Mouse (Mus musculus) hindbrain, embryonic 10.5 days (tissue): Measurements from ENCODE around the gene Cdc5l. TPM values are rescaled to one million over a fixed set of nuclear protein-coding genes. Genes with fewer than 3 reads are reported as not detected.

Experiments
- DNase-seq: peaks from one replicate; pipeline ENCODE4 v3.0.0-alpha.2; 2017; ENCODE audit warnings: low spot score
- H3K27ac ChIP-seq: fragments of 300-500 bp; sonication (generic); 2 replicates; pipeline ENCODE4 v1.5.1; 2016; ENCODE audit warnings: mild to moderate bottlenecking, moderate library complexity
- H3K27me3 ChIP-seq: fragments of 300-500 bp; sonication (generic); 2 replicates; pipeline ENCODE4 v1.6.1; 2016; ENCODE audit warnings: mild to moderate bottlenecking; ENCODE audit not compliant: poor library complexity, insufficient read depth, severe bottlenecking
- H3K36me3 ChIP-seq: fragments of 300-500 bp; sonication (generic); 2 replicates; pipeline ENCODE4 v1.6.1; 2016; ENCODE audit warnings: mild to moderate bottlenecking, moderate library complexity
- H3K4me1 ChIP-seq: fragments of 300-500 bp; sonication (generic); replicated peaks from 2 replicates; pipeline ENCODE4 v1.6.1; 2016; ENCODE audit warnings: mild to moderate bottlenecking
- H3K4me3 ChIP-seq: fragments of 300-500 bp; sonication (generic); 2 replicates; pipeline ENCODE4 v1.5.1; 2016; ENCODE audit warnings: mild to moderate bottlenecking, moderate library complexity
- H3K9me3 ChIP-seq: fragments of 300-500 bp; sonication (generic); 2 replicates; pipeline ENCODE4 v1.6.1; 2016; ENCODE audit warnings: mild to moderate bottlenecking, moderate library complexity
- WGBS: fragments of 180-500 bp; shearing (Covaris S2); methylation state at CpG from one replicate; pipeline ENCODE4 v1.1.7; 2016; 5-methylcytosine and 5-hydroxymethylcytosine counted together
- polyA plus RNA-seq: library from polyadenylated mRNA; unstranded; fragments of >200 nt; fragmentation: Nextera tagmentation; extraction: Ambion mirVana; gene quantifications from 2 replicates; pipeline ENCODE4 v1.2.1, GENCODE M21; 2016

The Cdc5l gene
- 54.8 and 65.1 TPM in 2 replicates for polyA plus RNA-seq

- WGBS = under 1% methylated on average over 73 of the region's 73 CpGs
- peak within 1 kb of the TSS; percentile 94 for H3K27ac ChIP-seq
- H3K36me3 ChIP-seq = peaks cover 20% of the 10 kb centered on the region
- H3K4me1 ChIP-seq = peaks cover 25% of the 10 kb centered on the region
- peak within 1 kb of the TSS; percentile 97 for H3K4me3 ChIP-seq
- no peaks in the 10 kb centered on the region for H3K9me3 ChIP-seq
- peak; percentile 96 for DNase-seq
- no peaks in the 10 kb centered on the region for H3K27me3 ChIP-seq
Observed at GRCm38 (mm10) chr17:45433419-45434261, at the start of gene Cdc5l. Cdc5l (minus strand) TSS chr17:45433737.

GRCm38 (mm10) chr17:45480429-45480828 is 46.9 kb upstream of the Cdc5l start:
- DNase-seq = no peak
- H3K36me3 ChIP-seq = no peaks in the 10 kb centered on the region
- no peak overlapping the region for H3K4me3 ChIP-seq
- H3K4me1 ChIP-seq = 0 out of 2 replicates have a peak, but pooled peaks cover 8% of the 10 kb centered on the region
- WGBS = 38% methylated on average over 2 of the region's 2 CpGs
- peaks cover 25% of the 10 kb centered on the region for H3K27me3 ChIP-seq
- no peak overlapping the region for H3K27ac ChIP-seq
- H3K9me3 ChIP-seq = 0 out of 2 replicates have a peak, but pooled peaks cover 7% of the 10 kb centered on the region

- Histone ChIP-seq H3K4me3 (no peak overlapping the region), H3K4me1 (peaks cover 18% of the 10 kb centered on the region; the same call in 1 of the 2 replicates), H3K36me3 (no peaks in the 10 kb centered on the region), H3K9me3 (0 out of 2 replicates have a peak, but pooled peaks cover 7% of the 10 kb centered on the region), H3K27ac (no peak overlapping the region), H3K27me3 (peaks cover 46% of the 10 kb centered on the region)
- peak; percentile 90 for DNase-seq
- 23% methylated on average over 12 of the region's 12 CpGs for WGBS
Observed at GRCm38 (mm10) chr17:45478234-45478825, 44.8 kb upstream of the Cdc5l start.

GRCm38 (mm10) chr17:45474669-45475465 is 41.3 kb upstream of the Cdc5l start, which contains the start of gene Spats1:
Spats1 (minus strand) TSS chr17:45475415.
- Histone ChIP-seq H3K36me3 (no peaks in the 10 kb centered on the region), H3K4me1 (peaks cover 18% of the 10 kb centered on the region; the same call in 1 of the 2 replicates), H3K27ac (peak within 1 kb of the TSS; percentile 36; the same call in 1 of the 2 replicates), H3K4me3 (peak within 1 kb of the TSS; percentile 56), H3K27me3 (peaks cover 47% of the 10 kb centered on the region), H3K9me3 (no peaks in the 10 kb centered on the region)
- DNase-seq = peak; percentile 71
- 6% methylated on average over 30 of the region's 30 CpGs for WGBS

- Histone ChIP-seq H3K27ac (no peak overlapping the region), H3K4me3 (peak overlapping the region; percentile 56), H3K4me1 (peaks cover 18% of the 10 kb centered on the region; the same call in 1 of the 2 replicates), H3K27me3 (peaks cover 47% of the 10 kb centered on the region), H3K36me3 (no peaks in the 10 kb centered on the region), H3K9me3 (no peaks in the 10 kb centered on the region)
- 70% methylated on average over 8 of the region's 8 CpGs for WGBS
- no peak for DNase-seq
Observed at GRCm38 (mm10) chr17:45474146-45474545, 40.6 kb upstream of the Cdc5l start.

GRCm38 (mm10) chr17:45473667-45474066 is 40.1 kb upstream of the Cdc5l start:
- no peak for DNase-seq
- Histone ChIP-seq H3K27ac (no peak overlapping the region), H3K4me1 (peaks cover 18% of the 10 kb centered on the region; the same call in 1 of the 2 replicates), H3K4me3 (no peak overlapping the region), H3K9me3 (no peaks in the 10 kb centered on the region), H3K27me3 (peaks cover 47% of the 10 kb centered on the region), H3K36me3 (no peaks in the 10 kb centered on the region)
- 82% methylated on average over 6 of the region's 6 CpGs for WGBS

- Histone ChIP-seq H3K9me3 (peaks cover 15% of the 10 kb centered on the region), H3K27me3 (peaks cover 24% of the 10 kb centered on the region), H3K36me3 (no peaks in the 10 kb centered on the region), H3K4me3 (no peak overlapping the region), H3K27ac (no peak overlapping the region), H3K4me1 (peaks cover 11% of the 10 kb centered on the region; the same call in 1 of the 2 replicates)
- no peak for DNase-seq
- WGBS = 82% methylated on average over 7 of the region's 7 CpGs
Observed at GRCm38 (mm10) chr17:45470726-45471125, 37.2 kb upstream of the Cdc5l start.

GRCm38 (mm10) chr17:45468302-45468701 is 34.8 kb upstream of the Cdc5l start:
- peaks cover 1% of the 10 kb centered on the region; the same call in 1 of the 2 replicates for H3K27me3 ChIP-seq
- H3K27ac ChIP-seq = no peak overlapping the region
- H3K36me3 ChIP-seq = no peaks in the 10 kb centered on the region
- peaks cover 15% of the 10 kb centered on the region for H3K9me3 ChIP-seq
- H3K4me1 ChIP-seq = peaks cover 4% of the 10 kb centered on the region; the same call in 1 of the 2 replicates
- WGBS = 82% methylated on average over 5 of the region's 5 CpGs
- H3K4me3 ChIP-seq = no peak overlapping the region
- no peak for DNase-seq

GRCm38 (mm10) chr17:45466701-45467100 is 33.2 kb upstream of the Cdc5l start:
- H3K4me1 ChIP-seq = peaks cover 4% of the 10 kb centered on the region; the same call in 1 of the 2 replicates
- H3K9me3 ChIP-seq = peaks cover 15% of the 10 kb centered on the region
- no peaks in the 10 kb centered on the region for H3K27me3 ChIP-seq
- no peak overlapping the region for H3K4me3 ChIP-seq
- DNase-seq = no peak
- 64% methylated on average over 2 of the region's 2 CpGs for WGBS
- no peaks in the 10 kb centered on the region for H3K36me3 ChIP-seq
- H3K27ac ChIP-seq = no peak overlapping the region

GRCm38 (mm10) chr17:45464255-45464654 is 30.7 kb upstream of the Cdc5l start:
- H3K4me3 ChIP-seq = no peak overlapping the region
- H3K4me1 ChIP-seq = peaks cover 4% of the 10 kb centered on the region; the same call in 1 of the 2 replicates
- no peak overlapping the region for H3K27ac ChIP-seq
- peaks cover 15% of the 10 kb centered on the region for H3K9me3 ChIP-seq
- no peak for DNase-seq
- H3K36me3 ChIP-seq = no peaks in the 10 kb centered on the region
- H3K27me3 ChIP-seq = no peaks in the 10 kb centered on the region
- 89% methylated on average over 9 of the region's 9 CpGs for WGBS

GRCm38 (mm10) chr17:45462506-45462905 is 29.0 kb upstream of the Cdc5l start:
- H3K4me1 ChIP-seq = peaks cover 4% of the 10 kb centered on the region; the same call in 1 of the 2 replicates
- 92% methylated on average over 4 of the region's 4 CpGs for WGBS

GRCm38 (mm10) chr17:45459062-45459461 is 25.5 kb upstream of the Cdc5l start:
- no peak overlapping the region for H3K27ac ChIP-seq
- 94% methylated on average over 8 of the region's 8 CpGs for WGBS
- H3K4me1 ChIP-seq = peaks cover 13% of the 10 kb centered on the region
- no peak for DNase-seq
- no peaks in the 10 kb centered on the region for H3K27me3 ChIP-seq
- no peaks in the 10 kb centered on the region for H3K36me3 ChIP-seq
- no peaks in the 10 kb centered on the region for H3K9me3 ChIP-seq
- no peak overlapping the region for H3K4me3 ChIP-seq

More at GRCm38 (mm10) chr17:45462506-45462905, 29.0 kb upstream of the Cdc5l start:
- Histone ChIP-seq H3K9me3 (peaks cover 7% of the 10 kb centered on the region), H3K27me3 (no peaks in the 10 kb centered on the region), H3K27ac (no peak overlapping the region), H3K4me3 (no peak overlapping the region), H3K36me3 (no peaks in the 10 kb centered on the region)
- DNase-seq = no peak
